Mouse (Mus musculus) monocyte, adult 5-6 weeks (primary cell): ENCODE results near the gene Commd1. TPM values are rescaled to one million over a fixed set of nuclear protein-coding genes. Genes with fewer than 3 reads are reported as not detected.

ENCODE experiments used
- ATAC-seq: fragments of 153-309, 156-312 bp; replicated peaks from 2 replicates; pipeline ENCODE4 v1.8.0; 2017; ENCODE audit warnings: mild to moderate bottlenecking; ENCODE audit not compliant: low TSS enrichment, insufficient number of reproducible peaks, severe bottlenecking, poor library complexity, low FRiP score
- total RNA-seq: library from RNA; stranded (forward); fragments of 200-1000, 200-491, 200-594 nt; gene quantifications from 3 replicates; pipeline ENCODE4 v1.2.3, GENCODE M21; 2017

The Commd1 gene
- total RNA-seq, 1 experiment from 2014 or later, result 84.2 TPM

DNA sequence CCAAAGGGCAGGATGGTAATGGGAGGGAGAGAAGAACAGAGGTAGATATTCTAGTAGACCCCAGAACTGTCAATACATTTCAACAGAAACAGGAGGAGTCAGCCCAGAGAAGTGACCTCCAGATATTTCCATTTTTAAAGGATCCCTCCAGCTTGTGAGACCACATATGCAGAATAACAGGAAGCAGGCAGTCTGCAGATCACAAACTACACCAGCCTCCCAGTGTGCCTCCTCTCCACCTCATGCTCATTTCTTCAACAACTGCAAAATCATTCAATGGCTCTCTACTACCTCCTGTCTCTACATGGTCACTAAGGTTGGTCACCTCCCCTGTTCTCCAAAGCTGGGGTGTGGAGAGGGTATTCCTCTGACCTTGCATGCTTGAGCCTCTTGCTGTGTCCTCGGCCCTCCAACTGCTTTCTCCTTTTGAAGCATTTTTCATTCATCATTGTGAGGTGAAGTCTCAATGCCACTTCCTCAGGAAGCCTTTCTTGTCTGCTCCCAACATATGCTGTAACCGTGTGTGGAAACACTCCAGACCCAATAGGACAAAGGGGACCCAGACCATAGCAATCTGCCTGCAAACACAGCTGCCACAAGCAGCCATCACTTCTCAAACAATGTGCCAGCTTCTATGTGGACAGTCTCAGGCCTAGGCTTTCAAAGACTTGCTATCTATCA, 128.6 kb downstream of the Commd1 start:
- no peak for ATAC-seq

DNA sequence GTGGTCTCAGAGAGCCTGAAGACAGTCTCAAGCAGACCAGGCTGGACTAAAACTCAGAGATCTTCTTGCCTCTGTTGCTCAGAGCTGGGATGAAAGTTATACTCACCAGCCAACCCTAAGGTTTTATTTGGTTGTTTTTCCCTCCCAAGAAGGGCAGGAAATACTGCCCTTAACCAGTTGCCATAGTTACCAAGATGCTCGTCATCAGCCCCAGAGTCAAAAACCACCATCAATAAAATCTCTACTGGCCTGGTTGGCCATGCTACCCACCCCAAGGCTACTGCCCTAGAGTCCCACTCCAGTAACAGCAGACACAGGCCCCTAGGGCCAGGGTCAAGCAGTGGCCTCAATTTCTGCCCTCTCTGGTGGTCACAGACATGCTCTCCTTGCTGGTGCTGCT, 129.7 kb downstream of the Commd1 start:
- 0 out of 2 replicates have a peak, but pooled peaks have one; percentile 8 for ATAC-seq

DNA sequence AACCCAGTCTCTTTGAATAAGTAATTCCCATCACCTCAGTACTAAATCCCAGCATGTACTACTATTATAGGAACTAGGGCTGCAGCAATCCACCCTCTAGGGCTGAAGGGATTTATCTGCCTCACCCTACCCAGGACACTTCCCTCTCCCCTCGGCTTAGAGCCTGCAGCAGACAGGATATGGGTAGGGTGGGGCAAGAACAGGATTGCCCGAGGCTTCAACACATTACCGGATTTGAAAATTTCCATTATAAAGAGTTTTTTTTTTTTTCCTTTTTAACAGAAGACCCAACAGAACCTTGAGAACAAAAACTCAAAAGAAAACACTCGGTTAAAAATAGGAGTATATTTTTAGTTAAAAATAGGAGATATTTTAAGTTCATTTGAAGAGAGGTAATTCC, 130.8 kb downstream of the Commd1 start:
- no peak for ATAC-seq

DNA sequence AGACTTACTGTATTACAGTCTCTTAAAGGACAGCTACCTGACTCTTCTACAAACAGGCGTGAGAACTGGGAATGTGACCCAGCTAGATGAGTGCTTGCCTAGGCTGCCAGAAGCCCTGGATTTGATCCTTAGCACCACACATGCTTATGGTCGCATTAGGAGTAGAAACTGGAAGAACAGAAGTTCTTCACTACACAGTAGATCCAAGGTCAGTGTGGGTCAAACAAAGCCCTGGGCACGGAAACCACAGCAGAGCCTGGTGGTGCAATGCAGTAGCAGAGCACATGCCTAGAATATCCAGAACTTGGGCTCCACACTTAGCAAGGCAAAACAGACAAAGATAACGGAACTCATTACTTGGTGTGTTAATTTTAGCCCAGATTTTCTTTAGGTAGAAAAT, 132.1 kb downstream of the Commd1 start:
- no peak for ATAC-seq

DNA sequence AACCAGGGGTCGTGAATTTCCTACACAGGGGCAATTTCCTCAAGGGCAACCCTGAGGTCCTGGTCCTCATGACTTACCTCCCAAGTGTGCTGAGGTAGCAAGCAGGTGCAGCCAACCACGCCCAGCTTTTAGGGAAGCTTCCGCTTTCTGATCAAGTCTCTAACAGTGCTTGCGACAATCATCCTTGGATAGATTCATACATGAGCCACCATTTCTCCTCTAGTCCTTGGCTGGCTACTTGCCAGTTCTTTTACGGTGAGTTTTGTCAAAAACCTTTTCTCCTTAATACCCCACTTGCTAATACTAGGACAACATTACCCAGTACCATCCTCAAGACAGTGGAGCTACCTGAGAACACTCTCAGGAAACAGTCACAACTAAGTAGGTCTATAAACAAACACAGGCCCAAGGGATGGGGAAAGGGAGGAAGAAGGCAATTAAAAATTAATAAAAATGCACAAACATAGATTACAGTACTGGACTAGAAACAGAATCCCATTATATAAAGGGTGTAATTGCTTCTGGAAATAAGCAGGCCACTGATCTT, 133.5 kb downstream of the Commd1 start:
- ATAC-seq, result no peak

DNA sequence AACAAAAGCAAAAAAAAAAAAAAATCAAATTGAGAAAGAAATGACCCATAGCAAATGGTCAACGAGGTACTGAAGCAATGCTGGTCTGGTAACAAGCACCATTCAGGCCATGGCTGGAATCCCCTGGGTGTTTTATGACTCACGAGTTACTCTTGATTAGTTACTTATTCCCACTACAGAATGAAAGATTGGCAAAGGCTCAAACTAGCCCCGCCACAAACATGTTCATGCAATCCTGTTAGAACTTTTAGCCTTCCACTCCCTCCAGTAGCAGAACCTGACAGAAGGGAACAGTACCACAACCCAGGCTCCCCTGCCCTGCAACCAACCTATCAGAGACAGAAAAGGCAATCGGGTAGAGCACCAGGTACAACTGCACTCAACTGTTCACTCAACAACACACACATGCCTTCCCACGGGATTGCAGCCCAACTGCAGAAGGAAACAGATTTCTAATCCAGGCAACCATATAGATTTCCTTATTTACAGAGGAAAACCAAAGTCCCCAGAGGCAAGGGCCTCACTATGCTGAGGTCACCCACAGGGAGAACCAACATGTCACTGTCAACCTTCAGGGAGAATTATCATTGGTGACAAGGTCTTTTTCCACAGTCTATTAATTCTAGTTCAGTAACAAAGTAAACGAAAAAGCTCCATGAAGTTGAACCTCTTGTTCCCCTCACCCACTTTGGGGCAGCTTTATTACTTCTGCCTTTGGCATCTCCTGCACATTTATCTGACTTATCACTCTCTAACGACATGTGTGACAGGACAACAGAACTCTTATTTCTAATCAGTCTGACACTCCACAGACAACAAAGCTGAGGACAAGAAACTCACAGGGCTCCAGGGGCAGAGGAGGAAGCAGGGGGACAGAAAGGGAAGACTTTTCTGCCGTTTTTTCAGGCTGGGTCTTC, 134.2 kb downstream of the Commd1 start:
- no peak for ATAC-seq

DNA sequence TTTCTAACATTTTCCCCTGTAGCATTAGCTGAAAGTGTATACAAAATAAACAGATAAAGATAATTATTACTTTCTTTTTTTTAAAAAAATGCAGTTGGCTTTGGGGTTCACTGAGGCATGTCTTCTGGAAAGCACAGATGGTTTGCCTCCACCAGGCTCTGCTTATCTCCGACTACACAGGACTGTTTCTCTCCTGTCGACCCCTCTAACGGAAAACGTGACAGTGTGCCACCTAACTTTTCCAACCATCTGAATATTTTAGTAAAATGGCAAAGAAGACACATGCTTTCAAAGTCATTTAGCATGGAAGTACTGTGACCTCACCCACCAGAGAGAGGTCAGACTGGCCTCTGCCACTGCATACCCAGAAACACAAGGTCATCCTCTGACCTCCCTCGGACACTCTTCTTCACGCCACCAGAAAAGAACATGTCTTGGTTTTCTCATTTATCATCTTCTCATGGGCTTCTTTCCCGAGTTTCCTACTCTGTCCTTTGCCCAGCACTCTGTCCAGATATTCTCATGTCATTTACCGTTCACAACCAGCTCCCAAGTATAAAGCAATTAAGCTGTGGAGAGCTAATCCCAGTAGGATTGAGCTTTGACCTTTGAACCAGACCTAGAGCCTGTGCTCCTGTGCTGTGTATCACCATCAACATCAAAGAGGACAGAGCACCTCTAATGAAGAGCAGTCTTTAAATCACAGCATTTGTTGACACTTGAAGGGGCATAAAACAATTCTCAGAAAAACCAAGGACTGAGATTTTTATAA, 135.0 kb downstream of the Commd1 start:
- ATAC-seq, result no peak

Other genes starting within 250 kb of the Commd1 start
- 3.6 to 30.4 TPM (median 8.5 TPM) in 3 replicates for gene B3gnt2, start 121.4 kb downstream of the Commd1 start, total RNA-seq
- 18.8 to 34.8 TPM (median 27.8 TPM) in 3 replicates for gene Zrsr1, start 10.4 kb downstream of the Commd1 start, total RNA-seq
- 21.3 to 32.3 TPM (median 25.1 TPM) in 3 replicates for gene Gm28048, start 292 bp downstream of the Commd1 start, total RNA-seq
- 162 to 183 TPM (median 162 TPM) in 3 replicates for gene Cct4, start 8.1 kb upstream of the Commd1 start, total RNA-seq
- 1.2 to 4.5 TPM (median 1.8 TPM) in 3 replicates for gene Fam161a, start 25.1 kb upstream of the Commd1 start, total RNA-seq